Mouse (Mus musculus) right cerebral cortex, adult 2 months (tissue): ENCODE data around the gene Rab9.
A peak's percentile ranks its signal among the peaks of the same experiment; 100 is the strongest.

Experiments used
- DNase-seq, 2 experiments: peaks; one replicate each; pipeline ENCODE4 v3.0.0; 2021 to 2022; ENCODE audit warnings: low spot score in 2 of 2

Gene Rab9

GRCm38 (mm10) chrX:166453532-166453931 is 26.1 kb downstream of the Rab9 start:
- no peak for DNase-seq

- DNase-seq = no peak
Observed at GRCm38 (mm10) chrX:166444552-166444951, 35.1 kb downstream of the Rab9 start.

- peak; percentile 81 to 88 for DNase-seq
Observed at GRCm38 (mm10) chrX:166440616-166441063, 39.0 kb downstream of the Rab9 start, which contains the start of gene Ofd1. Gene Ofd1, minus strand, starts transcription at chrX:166440704.

GRCm38 (mm10) chrX:166440036-166440615 is 39.5 kb downstream of the Rab9 start, which contains the start of gene Trappc2:
Gene Trappc2, plus strand, starts transcription at chrX:166440574.
- peak in 1 of 2 experiments; percentile 31 for DNase-seq

GRCm38 (mm10) chrX:166434812-166435211 is 44.9 kb downstream of the Rab9 start:
- DNase-seq = no peak

- DNase-seq = peak; percentile 41 to 42
Observed at GRCm38 (mm10) chrX:166416196-166416595, 63.5 kb downstream of the Rab9 start.

- no peak for DNase-seq
Observed at GRCm38 (mm10) chrX:166407865-166408264, 71.8 kb downstream of the Rab9 start.
